Mouse (Mus musculus): Measurements from ENCODE around the gene Lamtor1. TPM values are rescaled to one million over a fixed set of nuclear protein-coding genes. Genes with fewer than 3 reads are reported as not detected.

Lamtor1 gene
- polyA plus RNA-seq, 1 experiment from 2014 or later = 153 TPM

GRCm38 (mm10) chr7:101866491-101867265 lies 39.0 kb upstream of the Lamtor1 start:
- 78% methylated on average over 11 of the region's 11 CpGs for WGBS
- Histone ChIP-seq H3K36me3 (ENCODE audit: insufficient read depth, low read length) (no peaks in the 10 kb centered on the region), H3K9me3 (ENCODE audit: low read length) (no peaks in the 10 kb centered on the region), H3K4me3 (ENCODE audit: low read depth, low read length) (no peak overlapping the region), H3K4me1 (ENCODE audit: insufficient read depth, low read depth, low read length) (no peaks in the 10 kb centered on the region), H3K27ac (ENCODE audit: low read length) (no peak overlapping the region), H3K27me3 (replicated peaks; ENCODE audit: insufficient read depth, low read length) (no peaks in the 10 kb centered on the region), H3K9ac (replicated peaks; ENCODE audit: low read depth) (no peak overlapping the region), H3K4me2 (replicated peaks; ENCODE audit: low read depth, low read length) (no peak overlapping the region)
- no peak for ATAC-seq
- no peak for DNase-seq (ENCODE audit: low spot score)
- TF ChIP-seq EP300 (IDR thresholded peaks at IDR 0.05) (no peak), CTCF (IDR thresholded peaks at IDR 0.05) (no peak)

GRCm38 (mm10) chr7:101867482-101867881 lies 38.2 kb upstream of the Lamtor1 start:
- no peak for DNase-seq (ENCODE audit: low spot score)
- no peak for ATAC-seq
- 100% methylated on average over 3 of the region's 4 CpGs for WGBS

GRCm38 (mm10) chr7:101868241-101869162 lies 37.2 kb upstream of the Lamtor1 start:
- H3K36me3 ChIP-seq (ENCODE audit: insufficient read depth, low read length) = no peaks in the 10 kb centered on the region
- no peak overlapping the region for H3K4me2 ChIP-seq (replicated peaks; ENCODE audit: low read depth, low read length)
- WGBS = 74% methylated on average over 13 of the region's 13 CpGs
- H3K4me1 ChIP-seq (ENCODE audit: insufficient read depth, low read depth, low read length) = no peaks in the 10 kb centered on the region
- H3K27ac ChIP-seq (ENCODE audit: low read length) = no peak overlapping the region
- H3K9me3 ChIP-seq (ENCODE audit: low read length) = no peaks in the 10 kb centered on the region
- DNase-seq (ENCODE audit: low spot score) = no peak
- TF ChIP-seq CTCF (IDR thresholded peaks at IDR 0.05) (no peak), EP300 (IDR thresholded peaks at IDR 0.05) (no peak)
- no peak overlapping the region for H3K9ac ChIP-seq (replicated peaks; ENCODE audit: low read depth)
- H3K27me3 ChIP-seq (replicated peaks; ENCODE audit: insufficient read depth, low read length) = no peaks in the 10 kb centered on the region
- H3K4me3 ChIP-seq (ENCODE audit: low read depth, low read length) = no peak overlapping the region
- no peak for ATAC-seq

More at GRCm38 (mm10) chr7:101867482-101867881, 38.2 kb upstream of the Lamtor1 start:
- H3K27me3 ChIP-seq (replicated peaks; ENCODE audit: insufficient read depth, low read length) = no peaks in the 10 kb centered on the region
- no peak overlapping the region for H3K27ac ChIP-seq (ENCODE audit: low read length)
- no peak overlapping the region for H3K9ac ChIP-seq (replicated peaks; ENCODE audit: low read depth)
- H3K9me3 ChIP-seq (ENCODE audit: low read length) = no peaks in the 10 kb centered on the region
- no peaks in the 10 kb centered on the region for H3K36me3 ChIP-seq (ENCODE audit: insufficient read depth, low read length)
- H3K4me3 ChIP-seq (ENCODE audit: low read depth, low read length) = no peak overlapping the region
- no peak for TF ChIP-seq CTCF (IDR thresholded peaks at IDR 0.05)
- TF ChIP-seq EP300 (IDR thresholded peaks at IDR 0.05) = no peak
- no peak overlapping the region for H3K4me2 ChIP-seq (replicated peaks; ENCODE audit: low read depth, low read length)
- H3K4me1 ChIP-seq (ENCODE audit: insufficient read depth, low read depth, low read length) = no peaks in the 10 kb centered on the region

DNA sequence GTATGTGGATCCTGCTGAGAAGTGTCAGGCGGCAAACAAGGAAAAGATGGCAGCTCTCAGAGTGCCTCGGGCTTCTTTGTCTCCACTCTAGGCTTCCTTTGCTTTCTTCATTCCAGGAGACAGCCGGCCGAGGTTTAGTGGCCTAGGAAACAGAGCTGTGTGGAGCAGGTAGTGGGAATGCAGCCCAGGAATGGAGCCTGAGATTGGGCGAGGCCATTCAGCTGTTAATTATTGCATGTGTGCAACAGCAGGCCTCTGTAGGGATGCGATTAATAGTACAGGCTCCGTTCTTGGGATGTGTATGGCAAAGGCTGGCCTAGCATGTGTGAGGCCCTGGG lies 36.6 kb upstream of the Lamtor1 start:
- Histone ChIP-seq H3K4me2 (replicated peaks; ENCODE audit: low read depth, low read length) (no peak overlapping the region), H3K9ac (replicated peaks; ENCODE audit: low read depth) (no peak overlapping the region), H3K27ac (ENCODE audit: low read length) (no peak overlapping the region), H3K36me3 (ENCODE audit: insufficient read depth, low read length) (no peaks in the 10 kb centered on the region), H3K9me3 (ENCODE audit: low read length) (no peaks in the 10 kb centered on the region), H3K4me1 (ENCODE audit: insufficient read depth, low read depth, low read length) (no peaks in the 10 kb centered on the region), H3K4me3 (ENCODE audit: low read depth, low read length) (no peak overlapping the region), H3K27me3 (replicated peaks; ENCODE audit: insufficient read depth, low read length) (no peaks in the 10 kb centered on the region)
- WGBS = 77% methylated on average over 7 of the region's 7 CpGs
- no peak for ATAC-seq
- TF ChIP-seq CTCF (IDR thresholded peaks at IDR 0.05) = no peak
- no peak for TF ChIP-seq EP300 (IDR thresholded peaks at IDR 0.05)
- DNase-seq (ENCODE audit: low spot score) = no peak

DNA sequence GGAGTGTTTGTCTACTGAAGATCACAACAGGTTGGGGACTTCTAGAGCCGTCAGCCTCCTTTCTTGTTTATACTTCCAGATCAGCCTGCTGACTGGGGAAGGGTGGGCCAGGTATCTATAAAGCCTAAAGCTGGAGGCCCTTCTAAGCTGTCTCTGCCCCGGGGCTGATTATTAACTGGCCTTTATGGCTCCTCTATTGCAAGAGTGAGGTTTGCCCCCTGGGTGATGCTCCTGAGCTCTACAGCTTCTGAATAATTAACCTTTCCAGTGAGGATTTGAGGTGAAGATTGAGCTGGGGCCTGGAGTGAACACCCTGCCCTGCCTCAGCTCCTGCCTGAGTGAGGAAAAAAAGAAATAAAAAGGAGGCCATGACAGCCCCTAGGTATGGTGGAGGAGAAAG lies 35.1 kb upstream of the Lamtor1 start, which contains the start of gene Folr1:
Gene Folr1, minus strand, starts transcription at position 160 of the 400 bp plus-strand sequence.
- WGBS = 68% methylated on average over 2 of the region's 2 CpGs
- Histone ChIP-seq H3K27ac (ENCODE audit: low read length) (no peak within 1 kb of the TSS), H3K36me3 (ENCODE audit: insufficient read depth, low read length) (no peaks in the 10 kb centered on the region), H3K4me1 (ENCODE audit: insufficient read depth, low read depth, low read length) (no peaks in the 10 kb centered on the region), H3K4me3 (ENCODE audit: low read depth, low read length) (no peak within 1 kb of the TSS), H3K4me2 (replicated peaks; ENCODE audit: low read depth, low read length) (no peak within 1 kb of the TSS), H3K9me3 (ENCODE audit: low read length) (no peaks in the 10 kb centered on the region), H3K9ac (replicated peaks; ENCODE audit: low read depth) (no peak within 1 kb of the TSS), H3K27me3 (replicated peaks; ENCODE audit: insufficient read depth, low read length) (no peaks in the 10 kb centered on the region)
- DNase-seq (ENCODE audit: low spot score) (no peak), ATAC-seq (no peak)
- TF ChIP-seq CTCF (IDR thresholded peaks at IDR 0.05) = no peak
- no peak for TF ChIP-seq EP300 (IDR thresholded peaks at IDR 0.05)

- Histone ChIP-seq H3K4me2 (replicated peaks; ENCODE audit: low read depth, low read length) (no peak overlapping the region), H3K9me3 (ENCODE audit: low read length) (no peaks in the 10 kb centered on the region), H3K4me3 (ENCODE audit: low read depth, low read length) (no peak overlapping the region), H3K36me3 (ENCODE audit: insufficient read depth, low read length) (no peaks in the 10 kb centered on the region), H3K27me3 (replicated peaks; ENCODE audit: insufficient read depth, low read length) (no peaks in the 10 kb centered on the region), H3K27ac (ENCODE audit: low read length) (no peak overlapping the region), H3K9ac (replicated peaks; ENCODE audit: low read depth) (no peak overlapping the region), H3K4me1 (ENCODE audit: insufficient read depth, low read depth, low read length) (no peaks in the 10 kb centered on the region)
- TF ChIP-seq CTCF (IDR thresholded peaks at IDR 0.05) (no peak), EP300 (IDR thresholded peaks at IDR 0.05) (no peak)
- 36% methylated on average over 3 of the region's 3 CpGs for WGBS
- DNase-seq (ENCODE audit: low spot score) (no peak), ATAC-seq (no peak)
Observed at GRCm38 (mm10) chr7:101871296-101871695, 34.4 kb upstream of the Lamtor1 start.
